Mouse (Mus musculus) liver, embryonic 14.5 days (tissue): Measurements from ENCODE around the gene Hscb. TPM values are rescaled to one million over a fixed set of nuclear protein-coding genes. Genes with fewer than 3 reads are reported as not detected.
A peak's percentile ranks its signal among the peaks of the same experiment; 100 is the strongest.

Experiments used
- ATAC-seq: fragments of 200-750 bp; cut with Nextera tagmentation; 2 replicates; pipeline ENCODE4 v1.8.0; 2017; ENCODE audit warnings: moderate number of reproducible peaks, mild to moderate bottlenecking, moderate library complexity; ENCODE audit not compliant: insufficient read depth
- DNase-seq, 3 experiments: peaks; one replicate each; pipeline ENCODE4 v3.0.0-alpha.2; 2012 to 2013; ENCODE audit warnings: low read depth in 3 of 3, low spot score in 3 of 3
- H3K27ac ChIP-seq: fragments of 300-500 bp; sonication (generic); 2 replicates; pipeline ENCODE4 v1.5.1; 2014; ENCODE audit warnings: moderate library complexity, mild to moderate bottlenecking, control low read depth, inconsistent platforms
- H3K27me3 ChIP-seq: fragments of 300-500 bp; sonication (generic); 2 replicates; pipeline ENCODE4 v1.6.1; 2014; ENCODE audit warnings: mild to moderate bottlenecking, low read length, moderate library complexity; ENCODE audit not compliant: control insufficient read depth, insufficient read depth
- H3K36me3 ChIP-seq: fragments of 300-500 bp; sonication (generic); replicated peaks from 2 replicates; pipeline ENCODE4 v1.6.1; 2014; ENCODE audit warnings: low read depth; ENCODE audit not compliant: control insufficient read depth, insufficient read depth
- H3K4me1 ChIP-seq, 2 experiments: fragments of 200-500 bp in 1 of 2; fragments of 300-500 bp in 1 of 2; sonication (generic) in 1 of 2; replicated peaks; 2 replicates each; pipeline ENCODE4 v1.6.1; 2012 to 2014; ENCODE audit warnings: antibody characterized with exemption in 1 of 2, inconsistent platforms in 1 of 2, low read length in 1 of 2; ENCODE audit not compliant: control insufficient read depth in 2 of 2, insufficient read depth in 2 of 2
- H3K4me2 ChIP-seq: fragments of 300-500 bp; sonication (generic); 2 replicates; pipeline ENCODE4 v1.6.1; 2014; ENCODE audit warnings: low read depth, mild to moderate bottlenecking, control low read depth, moderate library complexity
- H3K4me3 ChIP-seq, 2 experiments: fragments of 200-500 bp in 1 of 2; fragments of 300-500 bp in 1 of 2; sonication (generic) in 1 of 2; 2 replicates each; pipeline ENCODE4 v1.5.1; 2012 to 2014; ENCODE audit warnings: low read depth in 2 of 2, low read length in 2 of 2, mild to moderate bottlenecking in 2 of 2, control low read depth in 1 of 2, inconsistent platforms in 1 of 2, moderate library complexity in 1 of 2; ENCODE audit not compliant: insufficient read depth in 1 of 2
- H3K9ac ChIP-seq: fragments of 300-500 bp; sonication (generic); replicated peaks from 2 replicates; pipeline ENCODE4 v1.6.1; 2014; ENCODE audit warnings: mild to moderate bottlenecking, control low read depth, moderate library complexity
- H3K9me3 ChIP-seq: fragments of 300-500 bp; sonication (generic); 2 replicates; pipeline ENCODE4 v1.6.1; 2016; ENCODE audit warnings: low read length, mixed read lengths; ENCODE audit not compliant: control insufficient read depth
- CTCF ChIP-seq: IDR thresholded peaks from 2 replicates; pipeline ENCODE4 v1.5.1; 2016; ENCODE audit warnings: antibody characterized with exemption, low read depth, control low read depth
- EP300 ChIP-seq: IDR thresholded peaks from 2 replicates; pipeline ENCODE4 v1.6.1; 2016; ENCODE audit warnings: antibody characterized with exemption, low read depth
- WGBS: fragments of 180-500 bp; shearing (Covaris S2); extraction: QIAGEN DNeasy Blood & Tissue Kit; methylation state at CpG from one replicate; pipeline ENCODE4 v1.1.7; 2014; ENCODE audit not compliant: insufficient replicate concordance; 5-methylcytosine and 5-hydroxymethylcytosine counted together
- polyA plus RNA-seq, 2 experiments: library from polyadenylated mRNA; depleted of rRNA in 1 of 2; stranded (reverse) in 1 of 2; unstranded in 1 of 2; fragments of >200 nt; fragmentation: Nextera tagmentation in 1 of 2; extraction: Ambion mirVana in 1 of 2; gene quantifications; 2 replicates each; pipeline versions ENCODE4 v1.2.1 to v1.2.3; 2012 to 2014

The Hscb gene
- polyA plus RNA-seq, 2 experiments, result 28.8 to 55.7 TPM

DNA sequence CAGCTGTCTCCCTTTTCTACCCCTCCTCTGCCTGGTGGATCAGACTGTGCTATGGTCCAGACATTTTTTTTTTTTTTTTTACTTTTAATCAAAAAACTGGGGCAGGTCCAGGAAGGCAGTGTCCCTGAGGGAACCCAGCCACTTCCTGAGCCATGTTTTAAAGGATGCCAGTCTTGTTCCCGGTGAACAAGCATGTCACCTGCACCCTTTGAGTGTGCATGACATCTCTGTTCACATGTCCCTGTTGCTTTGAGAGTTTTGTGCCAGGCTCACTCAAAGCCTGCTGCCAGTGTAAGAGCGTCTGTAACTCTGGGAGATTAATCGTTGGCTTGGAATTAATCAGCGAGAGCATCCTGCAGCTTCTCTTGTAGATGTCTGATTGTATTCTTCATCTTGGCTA lies 28.9 kb upstream of the Hscb start:
- Histone ChIP-seq H3K4me1 (no peaks in the 10 kb centered on the region), H3K4me3 (no peak overlapping the region), H3K27ac (no peak overlapping the region), H3K27me3 (no peaks in the 10 kb centered on the region), H3K4me2 (no peak overlapping the region), H3K9me3 (no peaks in the 10 kb centered on the region), H3K36me3 (peaks cover 74% of the 10 kb centered on the region), H3K9ac (no peak overlapping the region)
- 85% methylated on average over 4 of the region's 4 CpGs for WGBS
- ATAC-seq (no peak), DNase-seq (no peak)
- TF ChIP-seq CTCF (no peak), EP300 (no peak)

DNA sequence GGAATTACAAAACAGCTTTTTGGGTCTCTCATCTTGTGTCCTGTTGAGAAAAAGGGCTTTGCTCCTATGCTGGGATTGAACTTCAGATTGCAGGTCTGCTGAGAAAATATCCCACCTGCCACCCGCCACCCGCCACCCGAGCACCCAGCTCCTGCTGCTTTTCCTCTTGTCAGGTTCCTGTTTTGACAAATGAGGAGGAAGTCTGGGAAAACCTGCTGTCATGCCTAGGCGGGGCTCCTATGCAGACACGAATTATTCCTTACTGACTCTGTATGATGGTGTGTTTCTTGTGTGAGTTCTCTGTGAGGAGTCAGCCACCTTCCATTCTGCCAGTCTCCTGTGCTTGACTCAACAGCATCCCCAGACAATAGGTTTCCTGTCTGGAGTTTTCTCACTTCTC lies 20.9 kb upstream of the Hscb start:
- Histone ChIP-seq H3K27me3 (no peaks in the 10 kb centered on the region), H3K27ac (no peak overlapping the region), H3K4me1 (peaks cover 0 to 2% of the 10 kb centered on the region in 2 experiments; a peak in 1 of 4 replicates), H3K9ac (no peak overlapping the region), H3K4me3 (no peak overlapping the region), H3K36me3 (peaks cover 59% of the 10 kb centered on the region), H3K9me3 (no peaks in the 10 kb centered on the region), H3K4me2 (no peak overlapping the region)
- ATAC-seq (no peak), DNase-seq (no peak)
- WGBS, result 85% methylated on average over 5 of the region's 5 CpGs
- no peak for TF ChIP-seq CTCF
- no peak for TF ChIP-seq EP300

DNA sequence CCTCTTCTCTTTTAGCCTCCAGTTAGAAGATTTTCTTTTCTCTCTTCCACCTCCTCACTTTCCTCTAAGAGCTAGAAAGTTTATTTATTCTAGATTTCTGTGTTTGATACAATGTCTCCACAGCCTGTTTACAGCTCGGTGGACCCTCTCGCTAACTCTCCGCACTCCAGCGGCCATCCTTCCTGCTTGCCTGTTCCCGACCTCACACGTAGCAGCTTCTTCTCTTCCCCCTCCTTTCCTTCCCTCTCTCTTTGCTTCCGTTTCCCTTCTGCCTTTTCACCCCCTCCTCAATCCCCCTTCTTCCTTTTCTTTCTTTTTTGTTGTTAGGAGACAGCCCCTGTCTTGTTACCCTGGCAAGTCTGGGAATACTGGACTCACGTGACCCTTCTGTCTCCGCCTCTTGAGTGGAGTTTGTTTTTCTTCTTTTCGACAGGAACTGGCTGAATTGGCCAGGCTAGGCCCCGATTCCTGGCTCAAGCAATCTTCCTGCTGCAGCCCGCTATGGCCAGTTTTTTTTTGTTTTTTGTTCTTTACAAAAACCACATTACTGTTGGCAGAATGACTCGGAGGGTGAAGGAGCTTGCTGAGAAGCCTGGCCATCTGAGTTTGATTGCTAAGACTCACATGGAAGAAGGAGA lies 19.6 kb upstream of the Hscb start:
- no peak overlapping the region for H3K9ac ChIP-seq
- 66% methylated on average over 13 of the region's 13 CpGs for WGBS
- H3K27ac ChIP-seq, result no peak overlapping the region

DNA sequence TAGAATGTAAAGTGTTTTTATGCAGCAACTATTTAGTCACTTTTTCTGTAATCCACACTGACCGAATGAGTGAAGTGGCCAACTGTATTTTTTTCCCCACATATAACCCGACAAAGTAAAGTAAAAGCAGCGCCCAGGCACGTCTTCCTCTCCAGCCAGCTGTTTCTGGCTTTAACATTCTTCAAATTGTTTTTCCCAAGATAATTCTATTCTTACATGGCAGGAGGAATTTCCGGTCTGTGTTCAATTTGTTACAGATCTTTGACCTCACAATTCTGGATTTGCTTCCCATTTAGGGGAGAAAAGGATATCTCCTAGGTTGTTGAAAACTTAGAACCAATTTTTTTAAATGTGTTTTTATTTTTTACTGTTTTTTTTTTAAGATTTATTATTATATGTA lies 17.5 kb upstream of the Hscb start:
- H3K9me3 ChIP-seq, result no peaks in the 10 kb centered on the region
- WGBS, result 87% methylated on average over 5 of the region's 5 CpGs
- H3K27ac ChIP-seq, result no peak overlapping the region
- no peak overlapping the region for H3K9ac ChIP-seq
- no peak for TF ChIP-seq EP300
- TF ChIP-seq CTCF, result no peak
- H3K36me3 ChIP-seq, result peaks cover 61% of the 10 kb centered on the region
- H3K27me3 ChIP-seq, result no peaks in the 10 kb centered on the region
- H3K4me1 ChIP-seq, result peaks cover 0 to 2% of the 10 kb centered on the region in 2 experiments; a peak in 1 of 4 replicates
- ATAC-seq (no peak), DNase-seq (no peak)
- H3K4me3 ChIP-seq, result no peak overlapping the region
- no peak overlapping the region for H3K4me2 ChIP-seq

More for the DNA sequence above, 19.6 kb upstream of the Hscb start:
- no peaks in the 10 kb centered on the region for H3K27me3 ChIP-seq
- H3K9me3 ChIP-seq, result no peaks in the 10 kb centered on the region
- H3K4me2 ChIP-seq, result no peak overlapping the region
- no peak for TF ChIP-seq CTCF
- no peak for TF ChIP-seq EP300
- DNase-seq (no peak), ATAC-seq (no peak)
- H3K36me3 ChIP-seq, result peaks cover 60% of the 10 kb centered on the region
- H3K4me1 ChIP-seq, result peaks cover 0 to 2% of the 10 kb centered on the region in 2 experiments; a peak in 1 of 4 replicates
- no peak overlapping the region for H3K4me3 ChIP-seq

DNA sequence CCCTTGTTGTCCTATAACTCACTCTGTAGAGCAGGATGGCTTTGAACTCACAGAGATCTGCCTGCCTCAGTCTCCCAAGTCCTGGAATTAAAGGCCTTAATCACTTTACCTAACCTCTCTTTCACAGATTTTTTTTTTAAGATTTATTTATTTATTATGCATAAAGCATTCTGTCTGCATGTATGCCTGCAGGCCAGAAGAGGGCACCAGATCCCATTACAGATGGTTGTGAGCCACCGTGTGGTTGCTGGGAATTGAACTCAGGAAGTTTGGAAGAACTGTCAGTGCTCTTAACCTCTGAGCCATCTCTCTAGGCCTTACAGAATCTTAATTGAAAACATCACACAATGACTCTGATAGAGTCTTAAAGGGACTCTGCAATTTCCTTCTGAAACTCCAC lies 13.4 kb upstream of the Hscb start:
- H3K9me3 ChIP-seq, result no peaks in the 10 kb centered on the region
- H3K27ac ChIP-seq, result no peak overlapping the region
- peaks cover 74% of the 10 kb centered on the region for H3K36me3 ChIP-seq
- TF ChIP-seq EP300 (no peak), CTCF (peak; percentile 59)
- DNase-seq (no peak), ATAC-seq (no peak)
- H3K4me2 ChIP-seq, result no peak overlapping the region
- 56% methylated on average over 1 of the region's 1 CpGs for WGBS
- no peaks in the 10 kb centered on the region for H3K4me1 ChIP-seq
- no peaks in the 10 kb centered on the region for H3K27me3 ChIP-seq
- no peak overlapping the region for H3K9ac ChIP-seq
- H3K4me3 ChIP-seq, result no peak overlapping the region
